Mouse (Mus musculus) liver (tissue): ENCODE data around the gene Cacnb1.
A peak's percentile ranks its signal among the peaks of the same experiment; 100 is the strongest.

Experiments used
- DNase-seq: peaks from one replicate; pipeline ENCODE4 v3.0.0-alpha.2; 2020; ENCODE audit warnings: mixed read lengths

Cacnb1 gene

DNA sequence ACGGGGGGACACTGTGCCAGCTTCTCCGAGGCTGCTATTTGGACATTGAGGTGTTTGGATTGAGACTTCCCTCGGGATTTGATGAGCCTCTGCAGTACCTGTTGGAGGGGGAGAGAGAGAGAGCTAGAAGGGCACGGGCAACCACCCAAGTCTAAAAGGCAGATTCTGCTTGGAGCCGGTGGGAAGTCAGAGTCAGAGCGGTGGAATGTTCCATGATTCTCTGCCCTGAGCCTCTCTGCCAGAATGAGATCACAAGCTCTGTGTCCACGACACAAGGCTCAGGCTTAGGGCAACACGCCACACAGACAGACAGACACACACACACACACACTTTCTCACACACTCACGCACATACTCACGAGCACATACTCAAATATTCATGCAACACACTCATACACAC is 17.1 kb downstream of the Cacnb1 start:
- no peak for DNase-seq

DNA sequence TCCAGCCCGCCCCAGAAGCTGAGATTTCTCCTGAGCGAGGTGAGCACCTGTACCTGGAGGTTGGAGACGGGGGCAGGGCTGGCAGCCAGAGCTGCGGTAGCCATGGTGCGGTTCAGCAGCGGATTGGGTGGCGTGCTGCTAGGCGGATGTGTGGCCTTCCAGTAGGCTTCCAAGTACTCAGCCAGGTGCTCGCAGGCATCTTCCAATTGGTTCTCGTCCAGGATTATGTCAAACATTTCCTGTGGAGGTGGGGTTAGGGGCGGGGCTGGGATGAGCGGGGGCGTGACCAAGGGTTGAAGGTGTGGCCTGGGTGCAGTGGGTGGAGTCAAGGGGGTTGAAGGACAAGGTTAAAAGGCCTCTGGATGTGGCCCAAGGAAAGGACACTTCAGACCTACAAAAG is 17.8 kb downstream of the Cacnb1 start:
- peak; percentile 56 for DNase-seq

DNA sequence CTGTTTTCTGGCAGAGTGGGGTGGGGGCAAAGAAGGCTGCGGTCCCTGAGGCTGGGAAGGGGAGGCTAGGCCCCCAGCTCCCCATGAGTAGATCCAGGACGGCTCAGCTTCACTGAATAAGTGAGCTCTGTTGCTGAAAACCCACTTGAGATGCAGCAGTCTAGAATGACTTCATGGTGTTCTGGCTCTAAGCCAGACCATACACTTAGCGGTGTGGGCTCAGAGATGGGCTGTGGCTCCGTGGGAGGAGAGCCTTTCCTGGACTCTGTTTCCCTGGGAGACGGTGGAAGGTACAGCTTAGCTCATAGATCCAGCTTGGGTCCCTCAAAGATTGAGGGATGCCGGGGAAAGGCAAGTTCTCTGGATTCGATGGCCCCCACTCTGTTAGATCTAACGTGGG is 18.7 kb downstream of the Cacnb1 start:
- DNase-seq, result no peak

DNA sequence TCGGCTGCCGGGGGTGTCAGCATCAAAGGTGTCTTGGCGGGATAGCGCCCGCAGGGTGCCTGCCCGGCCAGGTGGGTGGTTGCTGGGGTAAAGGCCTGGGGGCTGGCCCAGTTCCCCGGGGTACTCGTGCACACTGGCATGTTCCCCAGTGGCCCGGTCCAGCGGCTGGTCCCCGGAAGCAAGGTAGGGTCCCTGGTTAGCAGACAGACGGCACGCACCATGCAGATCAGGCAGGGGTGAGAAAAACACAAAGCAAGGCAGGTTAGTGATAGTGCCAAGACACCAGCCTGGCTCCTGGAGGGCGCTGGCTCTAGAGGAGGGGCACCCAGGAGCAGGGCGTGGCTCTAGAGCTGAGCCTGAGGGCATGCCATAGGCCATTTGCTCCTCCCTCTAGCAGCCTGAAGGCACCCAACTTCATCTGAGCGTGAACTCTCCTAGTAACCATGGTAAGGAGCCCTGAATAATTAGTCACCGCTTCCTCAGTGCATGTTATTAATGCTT is 19.6 kb downstream of the Cacnb1 start:
- DNase-seq, result no peak

DNA sequence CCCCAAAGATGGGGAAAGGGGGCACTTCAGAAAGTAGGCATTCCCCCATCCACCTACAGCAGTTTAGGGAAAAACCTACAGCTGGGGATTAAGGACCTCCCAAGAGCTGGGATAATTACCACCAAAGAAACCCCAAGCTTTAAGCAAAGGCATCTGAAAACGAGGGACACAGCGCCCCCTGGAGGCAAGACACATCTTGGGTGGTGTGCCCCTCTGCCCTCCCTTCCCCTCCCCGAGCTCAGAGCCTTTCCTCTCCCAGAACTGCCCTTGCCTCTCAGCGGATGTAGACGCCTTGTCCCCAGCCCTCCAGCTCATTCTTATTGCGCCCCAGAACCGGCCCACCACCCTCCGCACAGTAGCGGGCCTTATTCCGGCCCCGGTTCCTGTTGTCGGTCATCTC is 20.2 kb downstream of the Cacnb1 start:
- peak; percentile 80 for DNase-seq

DNA sequence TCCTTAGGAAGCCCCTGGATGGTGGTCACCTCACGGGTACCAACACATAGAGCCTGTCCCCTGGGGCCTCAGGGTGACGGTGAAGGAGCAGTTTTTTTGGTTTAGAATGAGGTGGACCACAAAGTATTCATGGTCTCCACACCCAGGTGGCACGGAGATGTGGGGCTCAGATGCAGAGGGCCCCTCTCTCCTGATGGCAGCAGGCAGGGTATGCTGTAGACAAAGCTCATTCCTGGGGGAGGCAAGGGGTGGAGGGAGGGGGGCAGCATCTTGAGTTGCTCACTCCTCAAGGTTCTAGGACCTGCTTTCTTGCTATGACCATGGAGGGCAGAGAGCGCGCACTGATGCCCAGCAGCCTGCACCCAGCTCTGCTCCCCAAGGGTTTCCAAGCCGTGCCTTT is 20.8 kb downstream of the Cacnb1 start:
- no peak for DNase-seq

DNA sequence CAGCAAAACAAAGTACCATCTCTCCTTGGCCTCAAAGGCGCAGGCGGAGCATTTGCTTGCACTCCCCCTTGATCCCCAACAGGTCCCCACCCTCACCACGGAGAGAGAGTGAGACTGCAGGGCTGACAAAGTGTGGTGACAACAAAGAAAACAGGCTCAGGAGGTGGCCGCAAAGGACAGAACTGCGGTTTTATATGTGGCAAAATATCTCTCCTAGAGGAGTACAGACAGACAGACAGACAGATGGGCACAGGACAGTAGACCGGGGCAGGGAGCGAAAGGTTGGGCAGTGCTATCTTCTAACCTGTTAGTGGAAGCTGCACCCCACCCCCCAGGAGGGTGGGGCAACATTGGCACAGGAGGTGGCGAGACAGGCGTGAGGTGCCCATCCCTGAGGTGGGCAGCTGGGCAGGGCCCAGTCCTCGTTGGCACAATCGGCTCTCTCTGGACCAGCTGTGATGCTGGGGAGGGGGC is 21.4 kb downstream of the Cacnb1 start:
- DNase-seq, result no peak

DNA sequence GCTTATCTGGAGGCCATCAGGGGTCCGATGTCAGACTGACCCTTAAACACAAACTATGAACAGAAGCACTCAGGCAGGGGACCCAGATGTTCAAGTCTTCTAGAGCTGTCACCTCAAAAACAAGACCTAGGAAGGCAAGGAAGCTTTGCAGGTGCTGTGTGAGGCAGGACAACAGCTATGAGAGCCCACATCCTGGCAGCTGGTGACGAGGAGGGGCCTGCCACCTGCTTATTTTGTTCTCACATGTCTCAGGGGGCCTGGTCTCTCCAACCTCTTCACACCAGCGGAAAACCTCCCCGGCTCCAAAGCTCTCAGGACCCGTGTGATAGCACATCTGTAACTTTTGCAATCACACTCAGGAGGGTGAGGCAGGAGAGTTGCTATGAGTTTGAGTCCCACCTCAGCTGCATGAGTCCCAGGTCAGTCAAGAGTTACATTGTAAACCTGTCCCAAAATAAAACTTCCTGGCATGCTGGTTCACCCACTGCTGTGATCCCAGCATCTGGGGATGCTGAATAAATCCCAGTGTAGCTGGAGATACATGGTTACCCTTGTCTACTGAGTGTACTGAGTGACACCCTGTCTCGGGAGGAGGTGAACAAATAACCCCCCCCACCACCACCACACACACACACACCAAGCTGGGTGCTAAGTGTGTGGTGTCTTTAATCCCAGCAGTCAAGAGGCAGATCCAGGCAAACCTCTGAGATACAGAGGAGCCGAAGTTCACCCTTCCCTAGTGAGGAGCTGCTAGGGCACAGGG is 22.3 kb downstream of the Cacnb1 start:
- DNase-seq, result no peak

DNA sequence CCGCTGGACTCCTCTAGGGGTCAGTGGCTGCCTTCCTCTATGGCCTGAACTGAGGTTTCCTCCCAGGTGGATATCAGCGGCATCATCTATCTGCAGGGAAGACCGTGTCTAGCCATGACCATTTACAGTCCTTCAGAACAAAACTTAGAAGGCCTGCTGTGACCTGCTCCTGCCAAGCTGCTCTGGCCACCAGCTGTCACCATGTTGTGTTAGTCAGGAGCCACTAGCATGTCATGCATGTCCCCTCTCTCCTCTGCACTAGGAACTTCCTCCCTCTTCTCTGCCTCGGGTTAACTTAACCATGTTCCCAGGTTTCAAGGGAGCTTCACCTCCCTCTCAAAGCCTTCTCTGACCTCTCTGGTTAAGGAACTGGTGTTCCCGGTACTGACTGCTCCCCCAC is 23.1 kb downstream of the Cacnb1 start:
- DNase-seq, result no peak

DNA sequence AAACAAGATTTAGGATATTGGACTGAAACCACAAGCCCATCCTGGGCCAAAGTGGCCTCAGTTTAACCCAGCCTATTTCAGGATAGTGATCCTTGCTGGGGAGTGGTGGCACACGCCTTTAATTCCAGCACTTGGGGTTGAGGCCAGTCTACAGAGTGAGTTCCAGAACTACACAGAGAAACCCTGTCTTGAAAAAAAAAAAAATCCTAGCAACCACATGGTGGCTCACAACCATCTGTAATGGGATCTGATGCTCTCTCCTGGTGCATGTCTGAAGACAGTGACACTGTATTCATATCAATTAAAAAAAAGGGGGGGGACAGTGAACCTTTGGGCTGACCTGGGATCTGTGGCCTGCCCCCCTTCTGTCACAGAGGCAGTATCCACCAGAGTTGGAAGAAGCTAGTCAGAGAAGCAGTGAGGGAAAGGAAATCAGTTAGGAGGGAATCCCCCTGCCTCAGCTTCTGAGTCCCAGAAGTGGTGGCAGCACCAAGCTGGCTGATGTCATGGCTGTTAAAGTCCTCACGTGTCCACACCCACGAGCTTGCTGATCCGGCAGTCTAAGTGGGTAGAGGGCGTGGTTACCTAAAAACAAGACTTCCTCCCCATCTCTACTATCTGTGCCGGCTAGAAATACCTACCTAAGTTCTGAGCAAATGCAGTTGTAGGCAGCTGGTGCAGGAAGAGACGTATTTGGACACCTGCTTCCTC is 23.8 kb downstream of the Cacnb1 start:
- DNase-seq, result no peak

DNA sequence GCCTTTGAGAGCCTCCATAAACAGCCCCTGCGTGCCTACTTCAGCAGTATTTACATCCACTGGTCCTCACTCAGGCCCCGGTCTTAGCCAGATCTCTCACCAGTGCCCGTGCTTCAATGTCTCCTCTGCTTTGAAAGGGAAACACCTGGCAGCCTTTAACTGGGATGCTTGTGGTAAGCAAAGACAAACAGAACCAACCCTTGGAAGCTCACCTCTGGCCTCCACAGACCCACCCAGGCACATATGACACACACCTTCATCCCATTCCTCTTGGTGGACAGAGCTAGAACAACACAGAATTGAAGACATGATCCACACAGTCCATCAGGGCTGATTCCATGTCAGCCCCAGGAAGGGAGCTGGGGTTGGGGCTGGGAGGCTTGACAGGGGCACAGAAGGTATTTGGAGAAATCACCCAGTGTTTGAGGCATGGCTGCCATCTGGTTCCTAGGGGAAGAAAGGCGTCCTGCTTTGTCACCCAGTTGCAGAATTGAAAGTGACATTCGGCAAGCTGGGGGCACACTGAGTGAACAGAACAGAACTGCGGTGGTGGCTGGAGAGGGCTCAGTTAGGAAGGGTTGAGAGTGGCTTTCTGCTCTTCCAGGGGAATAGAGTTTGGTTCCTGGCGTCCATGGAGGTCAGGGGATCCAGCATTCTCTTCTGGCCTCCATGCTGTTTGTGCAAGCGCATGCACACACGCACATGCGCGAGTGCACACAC is 24.6 kb downstream of the Cacnb1 start:
- DNase-seq, result no peak

DNA sequence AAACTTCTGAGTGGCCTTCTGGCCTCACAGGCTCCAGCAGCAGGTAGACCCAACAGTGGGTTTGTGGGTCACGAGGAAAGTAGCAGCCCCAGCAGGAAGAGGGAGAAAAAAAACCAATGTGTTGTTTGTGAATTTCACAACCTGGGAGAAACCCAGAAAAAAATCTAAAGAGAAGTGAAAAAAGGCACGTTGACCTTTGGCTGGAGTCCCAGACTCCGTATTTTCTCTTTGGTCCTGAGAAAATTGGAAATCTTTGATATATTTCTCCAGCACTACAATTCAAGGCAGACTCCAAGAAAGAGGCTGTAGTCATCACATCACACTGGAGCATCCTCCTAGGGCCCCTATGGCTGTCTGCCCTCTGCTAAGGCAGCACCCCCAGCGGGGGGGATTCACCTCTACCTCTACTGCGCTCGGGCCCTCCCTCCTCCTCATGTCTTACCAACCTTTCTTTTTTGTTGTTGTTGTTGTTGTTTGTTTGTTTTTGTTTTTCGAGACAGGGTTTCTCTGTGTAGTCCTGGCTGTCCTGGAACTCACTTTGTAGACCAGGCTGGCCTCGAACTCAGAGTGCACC is 25.4 kb downstream of the Cacnb1 start:
- no peak for DNase-seq

DNA sequence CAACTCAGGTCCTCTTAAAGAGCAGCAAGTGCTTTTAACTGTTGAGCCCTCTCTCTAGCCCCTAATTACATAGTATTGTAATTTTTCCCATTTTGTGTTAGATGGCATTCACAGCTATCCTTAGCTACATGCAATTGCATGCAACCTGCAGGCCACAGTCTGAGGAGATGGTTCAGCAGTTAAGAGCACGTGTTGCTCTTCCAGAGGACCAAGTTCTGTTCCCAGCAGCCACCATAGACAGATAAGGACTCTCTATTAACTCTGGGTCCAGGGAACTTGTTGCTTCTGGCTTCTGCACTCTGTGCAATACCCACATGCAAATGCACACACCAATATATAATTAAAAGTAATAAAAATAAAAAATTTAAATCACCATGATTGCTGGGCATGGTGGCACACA is 26.1 kb downstream of the Cacnb1 start:
- no peak for DNase-seq

DNA sequence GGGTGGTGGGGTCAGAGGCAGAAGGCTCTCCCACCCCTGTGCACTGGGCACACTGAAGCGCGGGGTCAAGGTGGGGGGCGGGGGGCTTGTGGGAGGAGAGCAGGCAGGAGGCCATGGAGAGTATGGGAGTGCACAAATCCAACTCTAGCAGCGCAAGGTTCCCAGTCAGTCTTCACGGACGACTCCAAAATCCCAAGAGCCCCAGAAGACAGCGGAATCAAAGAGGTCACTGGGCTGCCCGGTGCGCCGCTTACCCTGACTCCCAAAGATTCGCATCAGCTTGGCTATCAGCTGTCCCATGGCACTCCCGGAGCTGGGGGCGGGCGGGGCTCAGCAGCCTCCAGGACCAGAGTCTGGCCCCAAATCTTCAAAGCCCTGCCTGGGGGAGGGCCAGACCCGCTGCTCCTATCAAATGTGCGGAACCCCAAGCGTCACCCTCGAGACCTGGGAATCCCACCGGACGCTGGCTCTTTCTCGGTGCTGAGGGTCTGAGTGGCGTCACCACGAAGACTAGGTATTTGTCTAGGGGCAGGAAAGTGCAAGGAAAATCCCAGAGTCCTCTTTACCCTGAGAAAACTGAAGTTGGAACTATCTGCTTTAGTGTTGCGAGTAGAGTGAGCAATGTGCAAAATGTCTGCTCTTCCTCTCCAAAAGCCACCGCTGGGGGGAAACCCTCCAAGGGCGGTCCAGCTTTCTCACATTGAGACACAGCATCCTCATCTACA is 27.1 kb downstream of the Cacnb1 start, which contains the start of gene Arl5c:
Gene Arl5c, minus strand, starts transcription at position 618 of the 725 bp plus-strand sequence.
- peak; percentile 49 for DNase-seq

DNA sequence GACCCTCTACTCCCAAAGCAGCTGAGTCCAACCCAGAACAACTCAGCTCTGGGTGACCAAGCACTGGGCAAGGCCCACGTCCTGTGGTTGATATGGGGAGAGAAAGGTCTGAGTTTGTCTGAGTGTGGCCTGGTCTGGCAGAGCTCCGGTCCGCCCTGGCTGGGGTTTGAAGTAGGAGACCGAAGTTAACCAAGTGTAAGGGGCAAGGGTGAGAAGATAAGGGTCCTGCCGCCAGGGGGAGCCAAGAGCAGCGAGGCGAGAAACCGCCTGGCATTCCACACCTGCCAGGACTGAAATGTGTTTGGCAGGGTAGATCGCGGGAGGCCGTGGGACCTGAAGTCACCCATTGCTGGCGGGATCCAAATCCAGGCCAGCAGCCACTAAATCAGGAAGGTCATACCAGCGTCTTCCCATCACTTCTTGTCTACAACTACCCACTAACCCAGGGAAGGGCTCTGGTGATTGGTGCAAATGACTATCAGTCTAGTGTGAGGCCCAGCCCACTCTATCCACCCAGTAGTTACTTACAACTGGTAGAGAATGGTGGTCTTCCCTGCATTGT is 28.2 kb downstream of the Cacnb1 start:
- peak; percentile 84 for DNase-seq

DNA sequence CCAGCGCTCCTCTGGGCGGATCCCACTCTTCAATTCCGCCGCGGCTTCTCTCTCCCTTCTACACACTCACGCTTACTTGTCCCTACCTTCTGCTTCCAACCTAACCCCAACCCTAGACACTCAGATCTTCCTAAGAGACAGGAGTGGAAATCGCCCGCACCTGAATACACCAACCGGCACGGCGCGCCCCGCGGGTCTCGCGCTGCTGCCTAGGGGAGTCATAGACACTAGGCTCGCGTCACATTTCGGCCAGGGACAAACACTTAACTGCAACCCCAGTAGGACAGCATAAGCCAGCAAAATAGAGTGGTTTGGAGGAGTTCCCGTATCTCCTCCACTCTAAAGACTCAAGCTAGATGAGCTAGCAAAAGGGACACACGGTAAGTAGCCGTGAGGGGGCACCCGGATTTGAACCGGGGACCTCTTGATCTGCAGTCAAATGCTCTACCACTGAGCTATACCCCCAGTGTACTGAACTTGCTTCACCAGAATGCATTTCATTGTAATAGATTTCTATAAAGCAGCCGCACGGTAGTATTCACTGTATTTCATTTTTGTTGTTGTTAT is 34.2 kb downstream of the Cacnb1 start:
- DNase-seq, result peak; percentile 92

DNA sequence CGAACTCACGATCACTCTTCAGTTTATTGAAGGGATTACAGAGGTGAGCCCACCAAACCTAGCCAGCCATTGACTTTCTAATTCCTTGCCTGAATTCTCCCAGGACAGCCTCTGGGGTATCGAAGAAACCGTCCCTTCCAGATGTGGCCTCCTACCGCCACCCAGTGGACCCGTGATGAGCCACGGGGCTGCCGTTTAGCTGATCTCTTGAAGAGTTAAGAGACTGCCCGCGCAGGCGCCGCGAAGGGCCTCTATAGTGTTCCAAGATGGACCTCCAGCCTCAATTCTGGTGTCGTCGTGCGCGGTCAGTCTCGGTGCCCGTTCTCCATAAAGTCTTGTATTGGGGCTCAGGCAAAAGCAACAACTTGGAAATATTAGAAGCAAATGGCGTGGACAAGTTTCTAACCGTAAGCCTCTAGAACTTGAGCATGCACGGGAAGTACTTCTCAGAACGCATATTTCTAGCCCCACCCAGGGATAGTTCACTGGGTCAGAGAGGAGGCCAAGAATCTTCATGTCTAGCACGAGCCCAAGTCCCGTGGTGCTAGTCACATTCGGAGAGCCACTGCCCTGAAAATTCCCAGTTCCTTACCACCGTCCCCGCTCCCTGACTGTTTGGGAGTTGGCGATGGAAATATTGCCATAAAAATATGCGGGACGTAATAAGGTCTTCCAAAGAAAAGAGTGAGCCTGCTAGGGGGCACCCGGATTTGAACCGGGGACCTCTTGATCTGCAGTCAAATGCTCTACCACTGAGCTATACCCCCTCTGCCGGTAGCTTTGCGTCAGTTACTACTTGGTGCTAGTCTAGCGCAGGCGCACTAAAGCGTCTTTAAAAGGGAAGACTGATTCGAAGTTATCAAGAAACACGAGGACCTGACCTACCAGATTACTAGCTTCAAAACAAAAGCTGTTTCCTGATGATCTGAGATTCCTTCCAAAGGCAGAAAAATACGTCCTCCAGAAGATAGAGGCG is 35.0 kb downstream of the Cacnb1 start:
- DNase-seq, result peak; percentile 91

DNA sequence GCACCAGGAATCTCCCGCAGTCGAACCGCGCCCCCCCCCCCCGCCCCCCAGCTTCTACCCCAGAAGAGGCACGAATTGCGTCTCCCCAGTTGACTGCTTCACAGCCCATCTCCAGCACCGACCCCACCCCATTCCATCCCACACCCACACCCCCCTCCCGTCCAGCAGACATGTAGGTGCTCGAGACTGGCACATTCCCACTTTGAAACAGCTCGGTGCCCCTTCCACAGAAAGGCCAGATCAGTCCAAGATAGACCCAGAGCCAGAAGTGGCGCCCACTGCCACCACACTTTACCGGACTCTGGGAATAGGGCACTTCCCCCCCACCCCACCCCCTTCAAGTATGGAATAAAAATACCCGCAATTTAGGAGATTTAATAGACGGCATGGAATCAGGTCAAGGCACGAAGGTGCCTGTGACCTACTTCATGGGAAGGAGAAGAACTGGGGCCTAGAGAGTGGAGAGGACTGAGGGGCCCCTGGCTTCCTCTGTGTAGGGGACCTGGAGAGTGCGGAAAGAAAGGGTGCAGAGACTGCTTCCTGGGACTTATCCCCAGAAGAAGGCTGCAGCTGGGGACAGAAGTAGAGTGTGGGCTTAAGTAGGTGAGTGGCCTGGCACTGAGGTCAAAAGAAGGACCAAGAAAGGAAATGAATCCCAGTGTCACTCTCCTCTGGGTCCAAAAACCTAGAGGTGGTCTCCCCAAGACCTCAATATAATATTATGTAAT is 35.9 kb downstream of the Cacnb1 start:
- no peak for DNase-seq
